Mouse (Mus musculus): ENCODE measurements around the gene Tmem127.
A peak's percentile ranks its signal among the peaks of the same experiment; 100 is the strongest.
"Not testable (repeated sequence)": the region's sequence is repeated elsewhere in the genome, so short reads cannot be mapped to it uniquely, and the experiment has no call there.

Tmem127 gene

DNA sequence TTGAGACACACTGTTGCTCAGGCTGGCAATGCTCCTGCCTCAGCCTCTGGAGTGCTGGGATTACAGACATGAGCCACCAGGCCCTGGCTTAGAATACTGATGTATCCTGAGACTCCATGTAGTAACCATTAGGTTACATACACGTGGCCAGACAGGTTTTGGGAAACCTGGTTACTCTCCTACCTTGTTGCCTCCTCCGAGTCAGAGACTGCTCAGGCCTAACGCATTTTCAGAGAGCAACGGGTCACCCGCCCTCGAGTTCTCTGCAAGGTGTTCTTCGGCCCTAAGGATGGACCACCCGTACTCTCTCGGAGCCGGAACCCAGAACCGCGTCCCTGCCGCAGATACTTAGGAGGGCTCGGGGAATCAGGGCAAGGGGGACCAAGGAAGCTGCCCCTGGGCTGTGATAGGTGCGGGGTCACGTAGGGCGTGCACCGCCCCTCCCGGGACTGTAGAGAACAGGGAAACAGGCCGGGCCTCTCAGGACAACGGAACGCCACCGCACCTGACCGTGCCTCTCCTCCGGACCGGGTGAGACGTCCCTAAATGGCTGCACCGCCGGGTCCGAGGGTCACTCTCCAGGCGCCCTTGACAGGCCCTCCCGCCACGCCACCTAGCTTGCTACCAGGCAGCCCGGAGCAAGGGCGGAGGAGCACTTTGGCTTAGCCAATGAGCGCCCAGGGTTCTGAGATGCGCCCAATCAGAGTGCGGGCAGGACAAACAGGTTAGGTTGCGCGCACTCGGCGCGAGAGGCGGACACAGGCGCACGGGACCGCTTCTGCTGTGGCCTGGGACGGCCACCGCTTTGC lies 22.0 kb downstream of the Tmem127 start, which contains the start of gene Stard7:
Gene Stard7, plus strand, starts transcription at position 728 of the 809 bp plus-strand sequence.
- DNase-seq, result peak; percentile 98

DNA sequence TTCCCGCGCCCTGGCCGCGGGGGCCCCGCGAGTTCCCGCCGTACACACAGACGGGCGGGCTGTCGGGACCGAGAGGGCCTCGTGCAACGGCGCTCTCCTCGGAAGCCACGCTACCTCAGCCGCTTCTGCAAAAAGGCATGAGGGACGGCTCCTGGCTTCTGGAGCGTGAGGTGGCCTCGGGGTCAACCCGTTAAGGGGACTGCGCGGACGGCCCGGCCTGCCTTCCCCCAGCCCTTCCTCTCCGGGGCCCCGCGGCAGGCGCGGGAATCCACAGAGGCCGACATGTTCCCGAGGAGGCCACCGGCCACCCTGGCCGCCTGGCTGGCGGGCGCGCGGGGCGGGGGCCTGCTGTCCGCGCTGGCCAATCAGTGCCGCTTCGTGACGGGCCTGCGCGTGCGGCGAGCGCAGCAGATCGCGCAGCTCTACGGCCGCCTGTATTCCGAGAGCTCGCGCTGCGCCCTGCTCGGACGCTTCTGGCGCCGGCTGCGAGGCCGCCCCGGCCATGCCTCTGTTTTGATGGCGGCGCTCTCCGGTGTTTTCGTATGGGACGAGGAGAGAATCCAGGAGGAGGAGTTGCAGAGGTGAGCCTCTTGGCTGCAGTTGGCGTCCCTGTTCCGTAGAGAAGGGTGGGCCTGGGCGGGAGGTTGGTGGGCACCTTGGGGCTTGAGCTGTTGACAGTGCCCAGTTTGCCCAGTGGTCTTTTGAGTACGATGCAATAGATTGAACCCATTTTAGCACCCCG lies 22.8 kb downstream of the Tmem127 start:
- peak; percentile 91 for DNase-seq

DNA sequence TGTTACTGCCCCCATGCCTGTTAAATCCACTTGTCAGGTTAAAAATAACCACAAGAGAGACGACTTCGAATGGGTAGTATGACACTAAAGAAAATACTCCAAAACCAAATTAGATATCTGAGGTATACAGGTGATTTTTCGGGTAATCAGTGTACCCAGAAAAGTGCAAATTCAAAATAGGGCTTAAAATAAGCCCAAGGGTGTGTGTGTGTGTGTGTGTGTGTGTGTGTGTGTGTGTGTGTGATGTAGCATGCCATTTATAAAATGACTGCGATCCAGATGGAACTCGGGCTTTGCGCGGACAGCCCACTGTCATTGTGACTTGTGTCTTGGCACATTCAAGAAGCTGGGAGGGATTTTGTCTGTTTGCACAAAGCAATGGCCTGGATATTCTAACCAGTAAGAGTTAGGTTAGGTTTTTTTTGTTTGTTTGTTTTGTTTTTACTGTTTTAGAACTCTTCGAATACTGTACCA lies 23.4 kb downstream of the Tmem127 start:
- peak; percentile 43 for DNase-seq

DNA sequence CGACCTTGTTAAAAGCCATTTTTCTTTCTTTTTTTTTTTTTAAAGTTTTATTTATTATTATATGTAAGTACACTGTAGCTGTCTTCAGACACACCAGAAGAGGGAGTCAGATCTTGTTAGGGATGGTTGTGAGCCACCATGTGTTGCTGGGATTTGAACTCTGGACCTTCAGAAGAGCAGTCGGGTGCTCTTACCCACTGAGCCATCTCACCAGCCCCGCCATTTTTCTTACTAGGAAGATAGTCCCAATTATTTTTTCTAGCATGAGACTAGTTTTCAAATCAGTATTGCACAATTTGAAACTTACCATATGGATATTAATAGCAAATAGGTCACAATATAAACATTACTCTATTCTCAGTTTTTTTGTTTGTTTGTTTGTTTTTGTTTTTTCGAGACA lies 24.3 kb downstream of the Tmem127 start:
- not testable (repeated sequence) for DNase-seq

DNA sequence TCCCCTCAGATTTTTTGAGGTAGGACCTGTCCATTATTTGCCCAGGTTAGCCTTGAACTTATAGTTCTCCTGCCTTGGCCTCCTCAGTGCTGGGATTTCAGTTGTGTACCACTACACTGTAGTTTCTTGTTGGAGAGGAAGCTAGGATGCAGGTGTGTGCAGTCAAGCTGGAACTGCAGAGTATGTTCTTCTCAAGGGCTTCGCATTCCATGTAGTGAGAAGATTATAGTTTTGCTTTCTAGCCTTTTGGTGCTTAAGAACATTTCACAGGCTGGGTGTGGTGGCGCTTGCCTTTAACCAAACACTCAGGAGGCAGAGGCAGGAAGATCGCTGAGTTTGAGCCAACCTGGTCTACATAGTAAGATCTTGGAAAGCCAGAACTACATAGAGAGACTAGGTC lies 25.1 kb downstream of the Tmem127 start:
- DNase-seq, result no peak

DNA sequence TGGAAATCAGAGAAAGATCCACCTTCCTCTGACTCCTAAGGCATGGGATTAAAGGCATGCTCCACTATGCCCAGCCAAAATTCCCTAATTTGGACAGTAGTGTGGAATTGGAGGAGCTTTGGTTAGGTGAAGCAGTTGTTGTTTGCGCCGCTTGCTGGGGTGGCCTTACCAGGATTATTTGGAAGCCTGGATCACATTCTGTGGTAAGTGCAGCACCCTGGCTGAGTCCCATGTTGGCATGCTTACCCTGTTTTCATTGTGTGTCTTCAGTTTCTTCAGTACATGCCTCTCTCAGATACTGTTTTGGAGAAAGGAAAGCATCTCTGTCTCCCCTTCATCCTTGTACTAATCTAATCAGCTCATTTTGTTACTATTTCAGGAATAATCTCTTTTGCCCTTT lies 26.9 kb downstream of the Tmem127 start:
- no peak for DNase-seq

DNA sequence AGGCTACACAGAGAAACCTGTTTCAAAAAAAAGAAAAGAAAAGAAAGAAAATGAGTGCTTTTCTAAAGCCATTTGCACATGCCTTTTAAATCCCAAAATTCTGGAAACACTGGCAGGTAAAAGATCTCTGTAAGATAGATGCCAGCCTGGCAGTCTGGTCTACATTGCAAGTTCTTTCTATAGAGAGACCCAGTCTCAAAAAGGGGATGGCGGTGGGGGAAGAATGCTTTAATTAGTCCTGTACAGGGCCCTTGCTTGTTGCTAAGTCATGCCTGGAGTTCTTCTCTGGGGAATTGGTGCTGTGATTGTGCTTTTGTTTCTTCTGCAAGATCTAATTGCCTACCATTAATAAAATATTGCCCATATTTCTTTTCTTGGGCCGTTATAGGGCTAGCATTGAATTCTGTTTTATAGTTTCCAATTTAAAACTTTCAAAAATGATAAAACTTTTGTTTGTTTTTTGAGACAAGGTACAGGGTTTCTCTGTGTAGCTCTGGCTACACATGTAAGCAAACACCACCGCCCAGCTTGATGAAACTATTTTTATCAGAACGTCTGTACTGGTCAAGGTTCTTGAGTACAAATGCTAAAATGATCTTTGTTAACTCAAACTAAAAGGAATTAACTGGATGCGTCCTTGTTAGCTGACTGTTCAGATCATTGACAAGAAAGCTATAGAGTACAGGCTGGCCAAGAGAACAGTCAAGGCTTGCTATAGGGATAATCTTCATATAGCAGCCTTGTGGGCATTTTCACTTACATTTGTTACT lies 28.0 kb downstream of the Tmem127 start:
- no peak for DNase-seq

DNA sequence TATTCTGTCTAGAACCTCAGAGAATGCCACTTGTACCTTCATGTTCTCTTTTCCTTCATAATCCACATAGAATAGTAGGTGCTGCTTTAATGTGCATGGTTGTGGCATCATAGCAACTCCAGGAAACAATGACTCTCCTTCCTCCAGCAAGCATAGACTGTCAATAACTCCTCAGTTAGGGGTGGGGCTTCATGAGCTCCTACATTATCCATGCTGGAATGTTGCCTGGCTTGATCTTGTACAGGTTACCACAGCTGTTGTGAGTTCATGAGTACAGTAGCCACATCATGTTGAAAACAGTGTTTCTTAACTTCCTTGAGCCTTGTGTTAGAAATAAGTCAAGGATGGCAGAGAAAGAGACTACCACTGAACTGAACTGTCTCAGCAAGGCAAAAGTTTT lies 30.5 kb downstream of the Tmem127 start:
- DNase-seq, result no peak

DNA sequence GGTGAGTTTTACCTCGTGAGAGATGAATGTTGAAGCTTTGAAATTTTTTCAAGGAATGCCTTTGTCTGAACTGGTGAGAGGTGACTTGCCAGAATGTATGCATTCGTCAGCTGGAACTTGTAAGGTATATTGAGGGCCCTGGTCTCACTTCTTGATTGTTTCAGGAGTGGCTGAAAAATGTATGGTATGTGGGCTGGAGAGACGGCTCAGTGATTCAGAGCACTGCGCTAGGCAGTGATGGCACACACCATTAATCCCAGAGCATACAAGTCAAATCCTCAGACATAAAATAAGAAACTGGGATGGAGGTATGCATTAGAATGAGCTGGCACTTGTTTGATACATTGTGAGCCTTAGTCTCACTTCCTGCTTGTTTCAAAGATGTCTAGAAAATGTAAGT lies 44.5 kb downstream of the Tmem127 start:
- DNase-seq, result no peak

DNA sequence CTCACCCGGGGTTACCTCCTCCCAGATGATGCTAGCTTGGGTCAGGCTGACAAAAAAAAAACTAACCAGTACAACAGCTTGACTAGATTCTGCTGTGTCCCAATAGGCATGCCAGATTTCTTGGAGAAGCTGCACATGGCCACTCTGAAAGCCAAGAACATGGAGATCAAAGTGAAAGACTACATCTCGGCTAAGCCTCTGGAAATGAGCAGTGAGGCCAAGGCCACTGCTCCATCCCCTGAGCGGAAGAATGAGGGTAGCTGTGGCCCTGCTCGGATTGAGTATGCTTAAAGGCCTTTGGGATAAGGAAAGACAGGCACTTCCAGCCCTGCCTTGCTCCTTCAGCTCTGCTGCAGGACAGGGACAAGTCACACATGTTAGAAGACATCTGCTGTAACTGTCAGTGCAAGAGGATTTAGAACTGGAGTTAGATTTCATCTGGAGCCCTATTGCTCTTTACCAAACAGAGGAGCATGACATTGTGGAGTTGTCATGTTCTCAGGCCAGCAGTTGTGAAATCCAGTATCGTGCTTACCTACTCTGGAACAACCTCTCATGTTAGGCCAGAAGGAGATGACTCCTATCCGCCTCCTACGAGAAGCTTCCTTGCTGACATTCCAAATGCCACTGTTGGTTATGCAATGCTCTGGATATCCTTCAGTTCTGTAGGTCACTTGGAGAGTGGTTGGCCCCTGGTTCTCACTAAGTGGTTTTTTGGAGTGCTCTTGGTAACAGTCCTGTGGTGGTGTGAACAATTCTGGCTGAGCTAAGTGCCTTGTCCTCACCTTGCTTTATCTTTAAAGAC lies 49.5 kb downstream of the Tmem127 start:
- no peak for DNase-seq

DNA sequence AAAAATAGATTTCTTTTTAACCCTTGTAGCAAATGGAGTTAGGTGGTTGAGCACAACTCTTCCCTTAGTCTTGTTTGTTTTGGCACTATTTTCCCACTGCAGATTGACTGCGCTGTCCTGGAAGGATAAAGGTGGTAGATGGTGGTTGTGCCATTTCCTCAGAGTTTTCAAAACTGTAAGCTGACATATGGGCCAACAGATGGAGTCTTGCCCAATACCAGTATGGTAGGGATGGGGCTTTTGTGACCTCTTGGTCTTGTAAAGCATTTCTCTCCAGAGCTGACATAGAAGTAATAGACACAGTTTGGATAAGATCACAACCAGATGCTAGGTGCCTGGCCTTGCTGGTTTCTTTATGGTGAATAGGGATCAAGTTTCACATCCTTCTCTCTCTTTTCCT lies 50.3 kb downstream of the Tmem127 start:
- no peak for DNase-seq

DNA sequence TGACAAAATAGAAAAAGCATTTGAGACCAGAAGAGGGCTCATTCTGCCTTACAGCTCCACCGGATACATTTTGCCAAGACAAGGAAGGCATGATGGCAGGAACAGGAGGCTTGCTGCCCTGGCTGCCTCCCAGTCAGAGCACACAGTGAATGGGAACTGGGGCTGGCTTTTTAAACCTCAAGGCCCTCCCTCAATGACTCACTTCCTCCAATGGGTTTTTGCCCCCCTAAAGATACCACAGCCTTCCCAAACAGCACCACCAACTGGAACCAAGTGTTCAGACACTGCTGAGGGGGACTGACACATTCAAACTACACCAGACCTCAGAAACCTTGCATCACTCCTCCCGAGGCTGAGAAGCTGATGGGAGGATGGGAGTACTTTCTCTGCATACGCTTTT lies 53.0 kb downstream of the Tmem127 start:
- DNase-seq, result no peak

DNA sequence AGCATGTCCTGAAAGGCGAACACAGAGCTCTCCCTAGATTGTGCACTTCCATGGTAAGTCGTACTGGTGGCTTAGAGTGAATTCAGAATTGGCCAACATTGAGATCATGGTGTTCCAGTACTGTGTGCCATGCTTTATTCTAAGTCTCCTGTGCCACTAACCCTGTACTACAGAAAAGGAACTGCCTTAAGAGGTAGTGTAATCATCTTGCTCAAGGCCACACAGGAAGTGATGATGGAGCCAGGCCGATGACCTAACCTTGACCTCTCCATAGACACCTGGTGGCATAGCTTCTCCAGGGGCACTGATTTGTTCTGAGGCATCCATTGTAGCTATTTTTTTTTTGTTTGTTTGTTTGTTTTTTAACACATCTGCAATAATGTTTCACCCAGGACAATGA lies 54.2 kb downstream of the Tmem127 start:
- no peak for DNase-seq

DNA sequence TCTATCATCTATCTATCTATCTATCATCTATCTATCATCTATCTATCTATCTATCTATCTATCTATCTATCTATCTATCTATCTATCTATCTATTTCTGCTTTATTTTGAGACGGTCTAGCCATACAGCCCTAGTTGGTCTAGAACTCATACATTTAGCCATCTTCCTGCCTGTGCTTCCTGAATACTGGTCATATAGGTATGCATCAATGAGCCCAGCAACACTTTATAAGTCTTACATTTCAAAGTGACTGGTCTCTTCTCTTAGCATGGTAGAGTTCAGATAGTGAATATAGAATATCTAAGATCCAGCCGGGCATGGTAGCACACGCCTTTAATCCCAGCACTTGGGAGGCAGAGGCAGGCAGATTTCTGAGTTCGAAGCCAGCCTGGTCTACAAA lies 56.5 kb downstream of the Tmem127 start:
- not testable (repeated sequence) for DNase-seq

DNA sequence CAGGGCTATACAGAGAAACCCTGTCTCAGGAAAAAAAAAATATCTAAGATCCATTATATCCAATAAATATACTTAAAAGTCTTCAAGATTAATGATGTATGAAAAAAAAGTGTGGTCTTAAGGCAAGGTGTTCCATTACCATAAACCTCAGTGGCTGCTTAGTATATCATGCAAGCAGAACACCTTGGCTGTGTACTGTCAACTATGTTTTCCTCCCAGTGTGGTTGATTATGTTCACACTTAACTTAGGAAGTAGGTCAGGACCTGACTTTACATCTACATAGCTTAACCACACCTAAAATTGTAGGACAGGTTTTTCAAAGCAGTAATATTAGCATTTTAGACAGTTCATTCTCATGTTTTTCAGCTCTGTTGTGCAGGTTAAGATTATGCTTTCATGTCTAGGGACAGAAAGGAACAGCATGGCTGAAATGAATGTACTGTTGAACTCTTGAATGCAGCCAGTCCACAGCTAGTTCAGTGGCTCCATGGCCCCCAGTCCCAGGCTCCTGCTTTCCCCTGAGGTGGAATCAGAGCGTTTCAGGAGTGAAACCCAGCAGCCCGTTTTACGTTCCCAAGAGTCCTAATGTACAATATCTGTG lies 57.0 kb downstream of the Tmem127 start:
- no peak for DNase-seq

DNA sequence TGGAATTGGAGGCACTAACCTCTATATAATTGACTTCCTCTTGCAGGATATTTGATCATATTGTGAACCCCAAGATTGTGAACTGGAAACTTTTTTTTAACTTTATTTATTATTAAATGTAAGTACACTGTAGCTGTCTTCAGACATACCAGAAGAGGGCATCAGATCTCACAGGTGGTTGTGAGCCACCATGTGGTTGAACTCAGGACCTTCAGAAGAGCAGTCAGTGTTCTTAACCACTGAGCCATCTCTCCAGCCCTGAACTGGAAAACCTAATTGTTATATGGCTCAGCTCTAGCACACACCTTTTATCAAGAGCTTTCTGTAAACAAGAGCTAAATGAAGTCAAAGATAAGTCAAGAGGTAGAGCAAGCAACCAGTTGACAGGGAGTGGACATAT lies 58.4 kb downstream of the Tmem127 start:
- DNase-seq, result no peak

DNA sequence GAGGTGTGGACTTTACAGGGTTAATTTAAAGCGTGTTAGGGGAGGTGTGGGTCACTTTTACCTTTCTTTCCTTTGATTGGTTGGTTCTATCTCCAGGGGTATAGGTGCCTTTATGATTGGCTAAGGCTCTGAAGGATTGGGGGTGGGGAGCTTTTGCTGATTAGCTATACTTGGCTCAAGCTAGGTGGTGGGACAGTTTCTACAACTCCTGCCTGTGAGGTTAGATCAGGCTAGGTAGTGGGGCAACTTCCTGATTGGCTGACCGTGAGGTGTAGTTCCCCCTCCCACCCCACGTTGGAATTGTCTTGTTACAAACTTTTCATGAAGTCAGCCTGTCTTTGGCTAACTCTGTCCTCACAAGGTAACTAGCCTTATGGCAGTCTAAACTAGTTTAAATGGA lies 59.5 kb downstream of the Tmem127 start:
- DNase-seq, result no peak

DNA sequence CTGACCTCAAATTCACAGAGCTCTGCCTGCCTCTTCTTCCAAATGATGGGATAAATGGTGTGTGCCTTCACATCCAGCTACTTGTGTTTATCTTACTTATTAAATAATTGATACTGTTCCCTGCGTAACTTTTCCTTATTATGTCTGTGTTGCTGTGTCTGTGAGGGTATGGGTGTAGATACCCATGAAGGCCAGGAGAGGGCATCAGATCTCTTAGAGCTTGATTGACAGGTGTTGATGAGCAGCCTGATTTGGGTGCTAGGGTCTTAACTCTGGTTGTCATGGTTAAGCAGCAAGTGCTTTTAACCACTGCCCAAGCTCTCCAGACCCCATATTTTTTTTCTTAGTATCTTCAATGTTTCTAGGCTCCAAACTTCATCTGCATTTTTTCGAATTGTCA lies 61.0 kb downstream of the Tmem127 start:
- DNase-seq, result no peak

DNA sequence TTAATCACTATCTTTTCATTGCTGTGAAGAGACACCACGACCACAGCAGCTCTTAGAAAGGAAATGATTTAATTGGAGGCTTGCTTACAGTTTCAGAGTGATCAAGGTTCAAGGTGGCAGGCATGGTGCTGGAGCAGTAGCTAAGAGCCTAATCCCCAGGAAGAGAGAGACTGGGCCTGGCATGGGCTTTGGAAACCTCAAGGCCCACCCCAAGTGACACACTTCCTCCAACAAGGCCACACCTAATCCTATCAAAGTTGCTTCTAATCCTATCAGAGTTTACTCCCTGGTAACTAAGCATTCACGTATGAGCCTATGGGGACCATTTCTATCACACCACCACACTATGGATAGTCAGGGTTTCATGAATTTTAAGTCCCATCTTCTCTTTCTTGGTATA lies 62.5 kb downstream of the Tmem127 start:
- no peak for DNase-seq

DNA sequence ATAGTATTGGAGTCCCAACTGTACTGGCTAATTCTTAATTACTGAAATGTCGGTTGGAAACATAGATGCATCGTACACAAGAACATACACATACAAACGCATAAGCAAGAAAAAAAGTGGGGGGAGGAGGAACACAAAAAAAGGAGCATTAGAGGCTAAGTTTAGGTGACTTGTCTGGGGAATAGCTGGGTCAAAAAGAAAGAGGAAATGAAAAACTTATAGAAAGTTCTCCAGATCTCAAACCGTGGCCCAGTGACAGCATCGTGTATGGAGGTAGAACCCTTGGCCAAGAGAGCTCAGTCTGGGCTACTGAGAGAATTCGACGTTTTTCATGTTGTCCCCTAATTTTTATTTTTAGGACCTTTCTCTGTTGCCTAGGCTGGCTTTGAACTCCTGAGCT lies 63.0 kb downstream of the Tmem127 start:
- DNase-seq, result no peak

All from right cerebral cortex, adult 18-20 months (tissue).